Mouse (Mus musculus) T-helper 2 cell (primary cell): ENCODE measurements around the gene Dcxr.
"Not testable (repeated sequence)": the region's sequence is repeated elsewhere in the genome, so short reads cannot be mapped to it uniquely, and the experiment has no call there.

ENCODE experiments used
- in situ Hi-C: fragments of 300-600 bp; cut with MboI, MseI; formaldehyde crosslinking; loops from one replicate; pipeline ENCODE4 v1.15.1; 2025; ENCODE audit warnings: high pct_unique_total_duplicates

The Dcxr gene

DNA sequence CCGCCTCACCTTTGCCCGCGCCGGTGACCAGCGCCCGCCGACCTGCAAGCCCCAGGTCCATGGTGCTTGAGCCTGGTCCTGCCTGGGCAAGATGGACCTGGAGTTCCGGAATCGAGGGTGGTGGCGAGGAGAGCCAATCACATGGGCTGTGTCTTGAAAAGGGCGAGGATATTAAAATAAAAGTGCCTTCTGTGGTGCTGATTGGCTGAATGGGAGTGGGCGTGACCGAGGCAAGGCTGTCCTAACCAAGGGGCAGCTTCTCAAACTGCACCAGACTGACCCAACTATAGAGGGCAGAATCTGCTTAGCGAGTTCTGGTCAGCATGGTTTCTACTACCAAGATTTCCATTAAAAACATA lies at the start of gene Dcxr:
Dcxr (minus strand) TSS at position 113 of the 359 bp plus-strand sequence.
- in situ Hi-C loops = loop anchor here (5.0 kb wide), 1 partner anchor 40 kb away; no protein-coding TSS in a partner anchor

DNA sequence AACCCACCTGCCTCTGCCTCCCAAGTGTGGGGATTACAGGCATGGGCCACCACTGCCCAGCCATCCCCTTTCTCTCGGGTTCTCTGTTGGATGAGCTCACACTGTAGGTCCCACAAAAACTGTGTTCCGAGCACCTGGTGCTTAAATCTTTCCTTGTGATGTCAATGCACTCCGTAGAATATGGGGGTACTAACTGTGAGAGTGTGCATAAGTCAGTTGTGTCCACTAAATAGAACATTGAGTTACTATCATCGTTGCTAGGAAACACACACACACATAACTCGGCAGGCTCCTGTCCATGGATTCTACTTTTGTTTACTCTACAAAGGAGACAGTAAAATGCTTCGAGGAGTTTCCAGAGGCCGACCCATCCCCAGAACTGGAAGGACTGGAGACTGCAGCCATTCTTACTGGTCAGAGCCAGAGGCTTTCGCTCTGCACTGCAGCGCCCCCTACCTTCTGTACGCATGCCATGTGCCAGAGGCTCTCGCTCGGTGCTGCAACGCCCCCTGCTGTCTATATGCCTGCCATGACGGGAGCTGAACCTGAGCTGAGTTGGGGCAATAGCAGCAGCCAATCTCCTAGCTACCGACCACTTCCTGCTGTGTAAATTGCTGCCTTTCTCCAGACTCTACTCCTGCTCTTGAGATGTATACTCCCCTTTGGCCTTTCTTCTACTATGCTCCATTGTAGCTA lies 48.8 kb upstream of the Dcxr start:
- in situ Hi-C loops = no loop called here

DNA sequence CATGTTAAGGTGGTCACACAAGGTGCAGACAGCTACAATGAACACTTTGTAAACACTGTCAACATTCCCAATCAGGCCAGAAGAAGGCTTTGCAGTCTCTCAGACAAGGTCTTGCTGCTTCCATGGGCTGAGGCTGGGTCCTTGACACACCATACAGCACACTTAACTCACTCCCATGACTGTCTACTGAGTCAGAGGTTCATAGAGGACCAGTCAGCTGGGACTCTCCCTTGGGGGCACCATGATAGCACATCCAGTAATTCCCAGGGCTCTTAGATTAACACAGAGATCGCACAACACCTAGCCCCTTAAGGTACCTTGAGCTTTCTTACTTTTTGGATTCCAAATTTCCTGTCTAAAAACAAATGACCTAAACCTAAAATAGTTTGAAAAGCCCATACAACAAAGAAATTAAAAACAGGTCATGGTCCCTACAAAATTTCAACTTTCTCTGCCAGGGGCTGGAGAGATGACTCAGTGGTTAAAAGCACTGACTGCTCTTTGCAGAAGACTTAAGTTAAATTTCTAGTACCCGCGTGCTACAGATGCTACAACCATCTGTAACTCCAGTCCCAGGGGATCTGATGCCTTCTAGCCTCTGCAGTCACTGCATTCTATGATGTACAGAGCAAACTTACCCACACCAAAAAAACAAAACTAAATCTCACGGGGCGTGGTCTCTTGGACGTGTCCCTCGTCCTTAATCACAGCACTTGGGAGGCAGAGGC lies 46.5 kb upstream of the Dcxr start:
- in situ Hi-C loops = no loop called here

DNA sequence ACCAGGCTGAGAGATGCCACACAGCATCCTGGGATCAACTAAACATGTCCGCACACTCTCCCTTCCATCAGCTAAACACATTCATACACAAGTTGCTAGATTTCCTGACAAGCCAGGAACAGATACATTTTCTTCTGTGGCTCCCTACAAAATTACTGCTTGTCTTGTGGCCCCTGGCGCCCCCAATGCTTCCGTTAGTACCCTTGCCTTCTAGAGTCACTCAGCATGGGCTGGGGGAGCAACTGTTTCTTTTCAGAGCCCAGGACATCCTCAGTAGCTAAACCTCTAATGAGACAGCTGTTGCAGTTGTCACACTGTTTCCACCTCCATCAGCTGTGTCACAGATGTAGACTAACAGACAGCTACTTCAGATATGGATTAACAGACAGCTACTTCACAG lies 45.7 kb upstream of the Dcxr start:
- in situ Hi-C loops = no loop called here

DNA sequence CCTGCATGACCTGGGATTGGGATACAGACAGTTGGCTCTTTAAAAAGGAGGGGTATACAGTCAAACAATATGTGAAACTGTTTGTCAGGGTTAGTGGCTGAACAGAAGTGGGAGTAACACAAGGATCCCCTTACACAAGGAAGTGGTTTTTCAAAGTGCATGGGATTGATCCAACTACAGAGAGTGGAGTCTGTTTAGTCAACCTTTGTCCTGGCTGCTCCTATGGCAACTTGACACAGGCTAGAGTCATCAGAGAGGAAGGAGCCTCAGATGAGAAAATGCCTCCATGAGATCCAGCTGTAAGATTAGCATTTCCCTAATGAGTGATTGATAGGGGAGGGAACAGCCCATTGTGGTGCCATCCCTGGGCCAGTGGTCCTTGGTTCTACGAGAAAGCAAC lies 41.1 kb upstream of the Dcxr start:
- in situ Hi-C loops = loop anchor here (5.0 kb wide), 1 partner anchor 41 kb away; the partner anchor contains the start of gene Dcxr

DNA sequence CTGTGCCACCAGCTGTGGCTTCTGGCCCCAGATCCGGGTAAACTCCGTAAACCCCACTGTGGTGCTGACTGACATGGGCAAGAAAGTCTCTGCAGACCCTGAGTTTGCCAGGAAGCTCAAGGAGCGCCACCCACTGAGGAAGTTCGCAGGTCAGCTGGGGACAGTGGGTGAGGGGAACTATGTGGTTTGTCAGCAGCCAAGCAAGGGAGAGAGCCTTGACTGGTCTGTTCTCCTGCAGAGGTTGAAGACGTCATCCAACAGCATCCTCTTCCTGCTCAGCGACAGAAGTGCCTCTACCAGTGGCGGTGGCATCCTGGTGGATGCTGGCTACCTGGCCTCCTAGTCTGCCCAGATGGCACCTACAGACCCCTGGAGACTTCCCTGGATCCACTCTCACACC lies 39.9 kb upstream of the Dcxr start:
- in situ Hi-C loops = loop anchor here (5.0 kb wide), 1 partner anchor 40 kb away; the partner anchor contains the start of gene Dcxr

DNA sequence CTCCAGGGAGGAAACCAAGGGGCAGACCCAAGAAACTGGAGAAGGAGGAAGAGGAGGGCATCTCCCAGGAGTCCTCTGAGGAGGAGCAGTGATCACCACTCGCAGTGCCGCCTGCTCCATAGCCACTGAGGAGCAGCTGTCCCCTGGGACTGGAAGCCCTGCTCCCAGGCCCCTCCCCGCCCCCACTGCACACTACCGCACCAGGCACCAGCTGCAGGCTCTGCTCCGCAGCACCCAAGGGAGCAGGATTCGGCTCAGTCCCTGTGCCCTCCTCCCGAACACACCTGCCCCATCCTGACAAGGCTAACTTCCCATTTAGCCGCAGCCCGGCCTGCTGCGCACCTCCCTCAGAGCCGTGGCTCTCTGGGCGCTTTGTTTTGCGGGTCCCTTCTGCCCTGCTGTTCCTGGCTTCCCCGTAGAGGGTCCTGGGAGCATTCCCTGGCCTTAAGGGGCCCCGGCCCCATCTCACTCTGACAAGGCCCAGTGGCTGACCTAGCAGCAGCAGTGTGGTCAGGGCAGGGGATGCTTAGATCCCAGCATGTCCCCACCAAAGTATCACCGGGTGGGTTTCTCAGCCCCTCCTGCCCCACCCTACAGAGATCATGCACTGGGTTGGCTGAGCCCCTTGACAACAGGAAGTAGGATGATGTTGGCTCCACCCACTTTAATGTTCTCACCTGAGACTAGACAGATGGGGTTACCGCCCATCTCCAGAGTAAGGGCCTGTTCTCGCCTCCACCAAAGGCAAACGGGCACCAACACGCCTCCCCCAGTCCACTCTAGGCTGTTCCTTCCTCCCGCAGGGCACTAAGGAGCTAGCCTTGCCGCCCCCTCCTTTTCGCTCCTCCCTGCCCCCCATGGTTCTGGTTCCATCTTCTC lies 36.3 kb upstream of the Dcxr start:
- in situ Hi-C loops = not testable (repeated sequence)

DNA sequence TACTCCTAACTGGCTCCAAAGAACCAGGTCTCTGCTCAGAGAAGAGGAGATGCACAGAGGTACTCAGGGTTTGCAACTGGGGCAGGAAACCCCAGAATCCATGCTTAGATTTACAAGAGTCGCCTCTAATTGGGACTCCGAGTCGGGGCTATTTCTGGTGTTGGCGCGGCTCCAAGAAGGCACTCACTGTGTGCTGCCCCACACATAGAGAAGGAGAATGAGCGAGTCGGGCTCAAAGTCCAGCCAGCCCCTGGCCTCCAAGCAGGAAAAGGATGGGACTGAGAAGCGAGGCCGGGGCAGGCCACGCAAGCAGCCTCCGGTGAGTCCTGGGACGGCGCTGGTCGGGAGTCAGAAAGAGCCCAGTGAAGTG lies 35.6 kb upstream of the Dcxr start, which contains the start of gene Hmga1b:
Hmga1b (plus strand) TSS at position 123 of the 370 bp plus-strand sequence.
- in situ Hi-C loops = not testable (repeated sequence)

DNA sequence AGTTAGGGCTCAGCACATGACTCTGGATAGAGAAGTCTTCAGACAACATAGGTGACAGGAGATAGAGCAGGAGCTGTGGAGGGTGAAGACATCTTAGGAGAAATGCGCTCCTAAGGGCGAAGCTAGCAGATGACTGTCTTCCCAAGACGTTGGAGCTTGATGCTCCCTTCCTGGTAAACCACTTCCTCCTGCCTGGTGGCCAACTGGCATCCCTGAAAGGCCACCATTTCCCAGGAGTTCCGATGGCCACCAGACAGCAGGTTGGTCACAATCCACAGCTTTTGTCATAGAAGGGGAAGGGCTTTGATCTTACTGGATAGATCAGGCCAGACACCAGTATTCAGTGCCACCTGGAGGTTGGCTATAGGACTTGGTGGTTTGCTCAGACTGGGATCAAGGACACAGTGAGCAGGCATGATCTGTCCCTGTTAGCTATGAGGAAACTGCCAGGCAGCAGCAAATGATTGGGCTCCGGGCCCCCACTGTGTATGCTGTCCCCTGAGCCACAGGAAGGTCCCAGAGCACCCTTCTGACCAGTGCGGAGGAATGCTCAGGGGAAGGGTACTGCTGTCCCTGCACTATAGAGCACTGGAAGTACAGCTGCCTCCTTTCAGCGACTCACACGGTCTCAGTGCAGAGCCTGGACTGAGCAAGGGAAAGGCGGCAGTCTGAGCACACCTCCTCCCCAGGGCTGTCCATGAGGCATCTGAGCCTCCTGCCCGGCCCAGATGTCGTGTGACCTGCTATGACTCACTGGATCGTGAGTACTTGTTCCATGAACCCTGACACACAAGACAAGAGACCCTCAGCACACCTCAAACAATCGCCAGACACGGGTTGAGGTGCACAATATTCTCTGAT lies 35.0 kb upstream of the Dcxr start:
- in situ Hi-C loops = no loop called here

DNA sequence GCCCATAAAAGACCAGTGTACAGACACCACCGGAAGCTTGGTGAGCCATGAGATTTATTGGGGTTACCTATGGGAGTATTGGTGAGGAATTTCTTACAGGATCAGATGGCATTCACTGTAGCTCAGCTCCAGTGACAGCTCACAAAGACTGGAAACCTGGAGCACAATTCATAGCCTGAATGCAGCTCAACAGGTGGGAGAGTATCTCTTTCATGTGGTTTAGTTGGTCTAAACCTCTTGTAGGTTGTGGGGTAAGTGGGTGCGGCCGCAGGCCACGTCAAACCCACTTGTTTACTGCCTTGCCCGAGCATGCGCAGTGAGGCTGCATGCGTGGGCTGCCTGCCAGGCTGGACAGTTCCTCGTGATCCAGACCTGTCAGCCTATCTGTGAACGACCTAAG lies 33.2 kb upstream of the Dcxr start:
- in situ Hi-C loops = no loop called here

DNA sequence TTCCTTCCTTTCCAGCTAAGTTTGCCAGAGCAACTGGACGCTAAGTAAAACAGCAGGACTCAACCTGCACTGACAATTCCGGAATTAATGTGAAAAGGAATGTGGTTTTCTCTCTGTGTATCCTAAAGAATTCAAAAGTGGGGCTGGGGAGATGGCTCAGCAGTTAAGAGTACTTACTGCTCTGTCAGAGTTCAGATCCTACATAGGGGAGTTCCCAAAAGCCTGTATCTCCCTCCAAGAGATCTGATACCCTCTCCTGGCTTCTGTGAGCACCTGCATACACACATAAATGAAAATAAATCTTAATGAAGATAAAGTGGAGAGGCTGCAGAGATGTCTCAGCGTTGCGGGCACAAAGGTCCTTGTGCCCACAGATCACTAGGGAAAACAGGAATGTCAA lies 24.5 kb upstream of the Dcxr start:
- in situ Hi-C loops = no loop called here

DNA sequence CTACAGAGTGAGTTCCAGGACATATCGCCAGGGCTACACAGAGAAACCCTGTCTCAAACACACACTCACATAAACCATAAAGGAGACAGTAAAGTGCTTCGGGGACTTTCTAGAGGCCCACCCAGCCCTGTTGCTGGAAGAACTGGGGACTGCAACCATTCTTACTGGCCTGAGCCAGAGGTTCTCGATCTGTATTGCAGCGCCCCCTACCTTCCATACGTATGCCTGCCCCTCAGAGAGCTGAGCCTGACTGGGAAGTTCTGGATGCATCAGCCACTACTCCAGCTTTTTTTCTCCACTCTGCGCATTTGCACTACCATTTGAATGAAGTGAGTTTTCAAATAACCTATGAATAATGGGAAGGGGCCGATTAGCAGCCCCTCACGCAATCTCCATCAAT lies 22.3 kb upstream of the Dcxr start:
- in situ Hi-C loops = no loop called here

DNA sequence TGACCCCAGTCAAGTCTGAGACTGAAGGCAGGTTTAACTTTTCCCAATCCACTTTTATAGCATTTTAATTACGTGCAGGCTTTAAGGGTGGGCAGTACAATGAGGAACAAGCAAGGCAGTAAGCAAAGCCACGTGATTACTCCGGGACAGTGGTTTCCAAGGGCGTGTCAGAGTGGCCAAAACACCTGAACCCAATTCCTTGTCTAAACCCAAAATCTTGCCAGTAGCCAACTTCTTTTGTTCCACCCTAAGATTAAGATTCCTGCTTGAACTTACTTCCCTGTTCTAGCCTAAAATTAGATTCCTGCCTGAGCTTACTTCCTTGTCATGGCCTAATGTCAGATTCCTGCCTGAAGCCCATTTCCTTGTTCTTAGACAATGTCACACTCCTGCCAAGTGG lies 20.9 kb upstream of the Dcxr start:
- in situ Hi-C loops = no loop called here

DNA sequence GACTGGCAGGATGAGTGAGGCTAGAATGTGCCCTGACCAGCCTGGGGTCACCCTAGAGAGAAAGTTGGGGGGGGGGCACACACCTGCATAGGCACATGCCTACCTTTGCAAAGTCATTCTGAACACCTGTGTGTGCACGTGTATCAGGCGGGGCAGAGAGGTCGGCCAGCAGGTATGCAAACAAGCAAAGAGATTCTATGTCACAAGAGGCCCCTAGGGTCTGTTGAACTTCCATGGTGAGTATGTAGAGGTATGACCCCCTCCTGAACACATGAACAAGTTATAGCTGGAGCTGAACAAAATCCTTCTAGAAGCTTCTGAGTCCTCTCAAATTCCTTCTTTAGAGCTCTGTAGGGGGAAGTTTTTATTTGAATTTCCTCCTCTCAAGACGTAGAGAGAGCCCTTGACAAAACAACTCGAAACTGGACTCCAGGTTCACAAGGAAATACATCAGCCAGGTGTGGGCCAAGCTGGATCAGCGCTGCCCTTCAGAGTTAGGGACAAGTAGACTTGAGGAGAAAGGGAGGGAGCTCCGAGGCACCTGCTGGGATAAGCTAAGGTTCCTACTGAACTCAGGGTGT lies 17.1 kb upstream of the Dcxr start:
- in situ Hi-C loops = no loop called here

DNA sequence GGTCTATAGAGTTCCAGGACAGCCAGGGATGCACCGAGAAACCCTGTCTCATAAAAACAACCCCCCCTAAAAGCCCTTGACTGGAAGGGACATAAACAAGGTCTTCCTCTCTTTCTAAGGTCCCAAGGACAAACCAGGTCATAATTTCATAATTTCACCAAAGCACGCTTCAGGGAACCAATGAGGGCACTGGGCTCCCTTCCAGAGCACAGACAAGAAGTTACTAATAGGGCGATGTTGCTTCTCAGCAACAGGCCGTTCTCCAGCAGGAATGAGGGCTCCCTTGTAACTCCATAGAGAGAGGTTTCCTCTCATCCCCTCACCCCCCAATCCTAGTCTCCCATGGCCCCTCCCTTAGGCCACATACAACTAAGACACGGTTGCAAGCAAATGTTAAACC lies 13.9 kb upstream of the Dcxr start:
- in situ Hi-C loops = no loop called here

DNA sequence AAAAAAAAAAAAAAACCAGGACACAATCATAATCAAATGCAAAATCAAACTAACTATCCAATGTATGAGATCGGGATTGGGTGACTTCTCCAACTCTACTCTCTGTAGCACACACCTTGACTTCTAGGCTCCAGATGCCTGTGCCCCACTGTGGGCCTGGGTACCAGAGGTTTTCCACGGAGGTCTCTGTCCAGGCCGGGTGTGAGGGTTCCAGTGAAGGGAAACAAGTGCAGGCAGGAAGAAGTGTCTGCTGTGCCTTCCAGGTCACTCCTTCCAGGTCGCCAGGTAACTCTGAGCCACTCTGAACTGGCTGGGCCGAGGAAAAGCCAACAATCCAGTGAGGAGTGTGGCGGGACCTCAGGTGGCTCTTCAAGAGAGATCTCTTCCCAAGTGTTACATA lies 9.3 kb upstream of the Dcxr start:
- in situ Hi-C loops = no loop called here

DNA sequence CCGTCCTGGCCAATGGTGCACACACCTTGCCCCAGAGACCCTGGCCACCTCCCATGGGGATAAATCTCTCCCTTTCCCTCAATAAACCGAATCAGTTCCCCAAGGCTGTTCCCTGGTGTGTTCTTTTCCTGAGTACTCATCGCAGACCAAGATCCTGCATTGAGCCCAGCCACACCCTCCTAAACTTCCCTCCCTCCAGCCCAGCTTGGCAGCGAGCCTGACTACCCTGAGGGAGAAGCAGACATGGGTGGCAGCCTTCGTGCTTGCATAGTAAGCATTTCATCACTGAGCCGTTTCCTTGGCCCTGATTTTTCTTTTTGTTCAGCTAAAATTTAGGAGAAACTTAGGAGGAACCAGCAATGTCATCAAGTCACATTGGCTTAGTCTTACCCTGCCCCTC lies 6.4 kb upstream of the Dcxr start:
- in situ Hi-C loops = no loop called here

DNA sequence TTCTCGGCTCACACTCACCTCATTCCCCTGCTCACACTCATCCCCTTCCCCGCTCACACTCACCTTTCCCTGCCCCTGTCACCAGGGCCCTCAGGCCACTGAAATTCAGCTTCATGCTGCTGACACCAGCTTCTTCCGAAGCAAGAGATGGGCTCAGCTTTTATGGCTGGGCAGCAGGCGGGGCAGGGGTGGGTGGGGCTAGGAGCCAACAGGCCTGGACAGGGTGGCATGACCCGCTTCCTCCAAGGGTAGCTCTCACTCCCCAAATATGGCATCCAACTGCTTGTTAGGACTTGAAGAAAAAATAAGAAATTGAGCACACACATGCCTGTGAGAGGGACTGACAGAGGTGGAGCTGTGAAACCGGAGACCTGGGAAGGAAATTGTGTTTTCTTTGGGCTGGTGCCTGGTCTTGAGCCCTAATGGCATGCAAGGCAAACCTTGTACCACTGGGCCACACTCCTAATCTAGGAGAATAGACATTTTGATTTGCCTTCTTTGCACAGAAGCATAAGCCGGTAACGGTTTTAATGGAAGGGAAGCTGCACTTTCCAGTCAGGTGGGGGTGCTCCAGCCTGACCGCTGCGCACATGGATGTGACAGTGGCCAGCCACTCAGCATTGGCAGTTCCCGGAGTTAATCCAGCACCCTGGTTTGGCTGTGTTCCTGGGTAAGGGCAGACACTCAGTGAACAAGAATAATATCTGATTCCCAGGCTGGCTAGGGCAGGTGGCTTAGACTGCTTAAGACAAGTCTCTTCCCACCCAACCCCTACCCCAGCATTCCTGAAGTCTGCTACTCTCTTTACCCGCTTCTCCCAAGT lies 5.0 kb upstream of the Dcxr start, which contains the start of gene Cbr2:
Cbr2 (minus strand) TSS at position 257 of the 823 bp plus-strand sequence.
- in situ Hi-C loops = no loop called here

DNA sequence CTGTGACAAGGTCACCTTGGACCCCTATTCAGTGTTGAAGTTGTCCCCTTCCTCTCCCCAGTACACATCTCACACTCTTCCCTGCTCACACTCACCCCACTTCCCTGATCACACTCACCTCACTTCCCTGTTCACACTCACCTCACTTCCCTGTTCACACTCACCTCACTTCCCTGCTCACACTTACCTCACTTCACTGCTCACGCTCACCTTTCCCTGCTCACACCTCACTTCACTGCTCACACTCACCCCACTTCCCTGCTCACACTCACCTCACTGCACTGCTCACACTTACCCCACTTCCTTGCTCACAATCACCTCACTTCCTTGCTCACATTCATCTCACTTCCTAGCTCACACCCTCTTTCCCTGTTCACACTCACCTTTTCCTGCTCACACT lies 4.3 kb upstream of the Dcxr start:
- in situ Hi-C loops = no loop called here

DNA sequence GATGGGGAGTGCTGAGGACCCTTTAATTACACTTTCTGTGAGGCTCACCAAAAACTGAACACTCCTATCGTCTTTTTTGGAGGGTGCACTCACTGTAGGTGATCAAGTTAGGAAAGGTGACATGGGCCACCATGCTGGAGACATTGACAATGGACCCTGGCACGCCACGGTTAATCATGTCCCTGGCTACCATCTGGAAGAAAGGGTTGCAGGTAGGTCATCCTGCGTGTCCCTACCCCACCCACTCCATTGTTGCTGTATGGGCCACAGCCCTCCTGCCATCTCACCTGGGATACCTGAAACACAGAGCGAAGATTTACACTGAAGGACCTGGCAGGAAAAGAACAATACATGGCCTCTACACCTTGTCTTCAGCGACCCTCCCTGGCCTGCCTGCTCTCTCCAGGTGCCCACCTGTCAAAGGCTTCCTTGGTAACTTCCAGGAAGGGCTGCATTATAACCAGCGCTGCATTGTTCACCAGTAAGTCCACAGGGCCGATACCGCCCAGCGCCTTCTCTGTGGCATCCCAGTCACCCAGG lies 3.3 kb upstream of the Dcxr start:
- in situ Hi-C loops = no loop called here
